Mouse (Mus musculus) lung, postnatal 0 days (tissue): ENCODE results near the gene Rgs7. TPM values are rescaled to one million over a fixed set of nuclear protein-coding genes. Genes with fewer than 3 reads are reported as not detected.

Experiments used
- ATAC-seq: fragments of 200-750 bp; cut with Nextera tagmentation; 2 replicates; pipeline ENCODE4 v1.8.0; 2017; ENCODE audit warnings: moderate library complexity
- DNase-seq: peaks from one replicate; pipeline ENCODE4 v3.0.0-alpha.2; 2016; ENCODE audit warnings: low spot score
- H3K27ac ChIP-seq: fragments of 300-500 bp; sonication (generic); 2 replicates; pipeline ENCODE4 v1.5.1; 2014; ENCODE audit warnings: antibody characterized with exemption, mild to moderate bottlenecking, low read length, mixed read lengths
- H3K27me3 ChIP-seq: fragments of 300-500 bp; sonication (generic); replicated peaks from 2 replicates; pipeline ENCODE4 v1.6.1; 2014; ENCODE audit warnings: low read length, mixed read lengths; ENCODE audit not compliant: insufficient read depth
- H3K36me3 ChIP-seq: fragments of 300-500 bp; sonication (generic); 2 replicates; pipeline ENCODE4 v1.6.1; 2014; ENCODE audit warnings: low read length, mixed read lengths; ENCODE audit not compliant: insufficient read depth
- H3K4me1 ChIP-seq: fragments of 300-500 bp; sonication (generic); 2 replicates; pipeline ENCODE4 v1.6.1; 2014; ENCODE audit warnings: antibody characterized with exemption, low read depth, low read length, mixed read lengths; ENCODE audit not compliant: insufficient read depth
- H3K4me2 ChIP-seq: fragments of 300-500 bp; sonication (generic); replicated peaks from 2 replicates; pipeline ENCODE4 v1.6.1; 2014; ENCODE audit warnings: low read depth, mild to moderate bottlenecking, low read length, moderate library complexity, mixed read lengths
- H3K4me3 ChIP-seq: fragments of 300-500 bp; sonication (generic); 2 replicates; pipeline ENCODE4 v1.5.1; 2014; ENCODE audit warnings: low read depth, low read length
- H3K9ac ChIP-seq: fragments of 300-500 bp; sonication (generic); replicated peaks from 2 replicates; pipeline ENCODE4 v1.6.1; 2014; ENCODE audit warnings: low read depth, mild to moderate bottlenecking
- H3K9me3 ChIP-seq: fragments of 300-500 bp; sonication (generic); 2 replicates; pipeline ENCODE4 v1.6.1; 2016; ENCODE audit warnings: low read length, mixed read lengths
- CTCF ChIP-seq: IDR thresholded peaks from 2 replicates; pipeline ENCODE4 v1.5.1; 2016; ENCODE audit warnings: antibody characterized with exemption, mild to moderate bottlenecking
- EP300 ChIP-seq: IDR thresholded peaks from 2 replicates; pipeline ENCODE4 v1.6.1; 2016; ENCODE audit warnings: antibody characterized with exemption, mild to moderate bottlenecking, control low read depth
- WGBS: fragments of 180-500 bp; shearing (Covaris S2); extraction: QIAGEN DNeasy Blood & Tissue Kit; methylation state at CpG from one replicate; pipeline ENCODE4 v1.1.7; 2014; 5-methylcytosine and 5-hydroxymethylcytosine counted together
- polyA plus RNA-seq: library from polyadenylated mRNA; unstranded; fragments of >200 nt; fragmentation: Nextera tagmentation; extraction: Ambion mirVana; gene quantifications from 2 replicates; pipeline ENCODE4 v1.2.1, GENCODE M21; 2015

The Rgs7 gene
- polyA plus RNA-seq, 1 experiment from 2014 or later = 0.20 TPM

GRCm38 (mm10) chr1:175368062-175368461 lies 124.2 kb downstream of the Rgs7 start:
- ATAC-seq (no peak), DNase-seq (no peak)
- TF ChIP-seq EP300 (no peak), CTCF (no peak)
- WGBS = 88% methylated on average over 2 of the region's 2 CpGs
- no peaks in the 10 kb centered on the region for H3K9me3 ChIP-seq
- no peak overlapping the region for H3K27ac ChIP-seq
- H3K27me3 ChIP-seq = no peaks in the 10 kb centered on the region
- H3K4me1 ChIP-seq = no peaks in the 10 kb centered on the region
- H3K4me3 ChIP-seq = no peak overlapping the region
- H3K4me2 ChIP-seq = no peak overlapping the region
- no peak overlapping the region for H3K9ac ChIP-seq
- H3K36me3 ChIP-seq = no peaks in the 10 kb centered on the region

GRCm38 (mm10) chr1:175363606-175364005 lies 128.7 kb downstream of the Rgs7 start:
- Histone ChIP-seq H3K4me3 (no peak overlapping the region), H3K4me1 (no peaks in the 10 kb centered on the region), H3K9me3 (no peaks in the 10 kb centered on the region), H3K9ac (no peak overlapping the region), H3K36me3 (no peaks in the 10 kb centered on the region), H3K4me2 (no peak overlapping the region), H3K27ac (no peak overlapping the region), H3K27me3 (no peaks in the 10 kb centered on the region)
- WGBS = 80% methylated on average over 3 of the region's 3 CpGs
- no peak for DNase-seq
- no peak for ATAC-seq
- TF ChIP-seq EP300 (no peak), CTCF (no peak)

GRCm38 (mm10) chr1:175359411-175360366 lies 132.6 kb downstream of the Rgs7 start:
- 43% methylated on average over 7 of the region's 7 CpGs for WGBS
- no peaks in the 10 kb centered on the region for H3K4me1 ChIP-seq
- H3K27me3 ChIP-seq = no peaks in the 10 kb centered on the region
- no peak overlapping the region for H3K4me2 ChIP-seq
- TF ChIP-seq CTCF = no peak
- no peak for TF ChIP-seq EP300
- no peak overlapping the region for H3K4me3 ChIP-seq
- no peak overlapping the region for H3K27ac ChIP-seq
- no peaks in the 10 kb centered on the region for H3K36me3 ChIP-seq
- H3K9ac ChIP-seq = no peak overlapping the region
- DNase-seq (no peak), ATAC-seq (no peak)
- no peaks in the 10 kb centered on the region for H3K9me3 ChIP-seq

GRCm38 (mm10) chr1:175352921-175353320 lies 139.4 kb downstream of the Rgs7 start:
- H3K4me3 ChIP-seq = no peak overlapping the region
- no peaks in the 10 kb centered on the region for H3K36me3 ChIP-seq
- no peak overlapping the region for H3K4me2 ChIP-seq
- no peak overlapping the region for H3K27ac ChIP-seq
- DNase-seq (no peak), ATAC-seq (no peak)
- H3K9me3 ChIP-seq = no peaks in the 10 kb centered on the region
- no peaks in the 10 kb centered on the region for H3K27me3 ChIP-seq
- H3K4me1 ChIP-seq = no peaks in the 10 kb centered on the region
- no peak for TF ChIP-seq CTCF
- no peak for TF ChIP-seq EP300
- H3K9ac ChIP-seq = no peak overlapping the region
- 71% methylated on average over 4 of the region's 4 CpGs for WGBS

- 73% methylated on average over 1 of the region's 1 CpGs for WGBS
- Histone ChIP-seq H3K27me3 (no peaks in the 10 kb centered on the region), H3K4me2 (no peak overlapping the region), H3K27ac (no peak overlapping the region), H3K9me3 (no peaks in the 10 kb centered on the region), H3K4me3 (no peak overlapping the region), H3K36me3 (no peaks in the 10 kb centered on the region), H3K9ac (no peak overlapping the region), H3K4me1 (no peaks in the 10 kb centered on the region)
- no peak for TF ChIP-seq CTCF
- DNase-seq (no peak), ATAC-seq (no peak)
Observed at GRCm38 (mm10) chr1:175346162-175346561, 146.1 kb downstream of the Rgs7 start.

GRCm38 (mm10) chr1:175336191-175336590 lies 156.1 kb downstream of the Rgs7 start:
- WGBS = 61% methylated on average over 4 of the region's 4 CpGs
- ATAC-seq (no peak), DNase-seq (no peak)

More at GRCm38 (mm10) chr1:175336191-175336590, 156.1 kb downstream of the Rgs7 start:
- no peak overlapping the region for H3K4me2 ChIP-seq
- no peaks in the 10 kb centered on the region for H3K27me3 ChIP-seq
- no peak overlapping the region for H3K9ac ChIP-seq
- H3K36me3 ChIP-seq = no peaks in the 10 kb centered on the region
- H3K9me3 ChIP-seq = no peaks in the 10 kb centered on the region
- TF ChIP-seq CTCF = no peak
- TF ChIP-seq EP300 = no peak
- H3K4me3 ChIP-seq = no peak overlapping the region
- H3K27ac ChIP-seq = no peak overlapping the region
- H3K4me1 ChIP-seq = no peaks in the 10 kb centered on the region
